Mouse (Mus musculus) midbrain, embryonic 15.5 days (tissue): ENCODE data around the gene Mapk6. TPM values are rescaled to one million over a fixed set of nuclear protein-coding genes. Genes with fewer than 3 reads are reported as not detected.

Experiments
- ATAC-seq: fragments of 200-750 bp; cut with Nextera tagmentation; replicated peaks from 2 replicates; pipeline ENCODE4 v1.8.0; 2017; ENCODE audit warnings: moderate TSS enrichment
- H3K27ac ChIP-seq: fragments of 300-500 bp; sonication (generic); 2 replicates; pipeline ENCODE4 v1.5.1; 2015; ENCODE audit warnings: mild to moderate bottlenecking, inconsistent platforms
- H3K27me3 ChIP-seq: fragments of 300-500 bp; sonication (generic); replicated peaks from 2 replicates; pipeline ENCODE4 v1.6.1; 2015; ENCODE audit warnings: inconsistent platforms
- H3K36me3 ChIP-seq: fragments of 300-500 bp; sonication (generic); replicated peaks from 2 replicates; pipeline ENCODE4 v1.6.1; 2015; ENCODE audit warnings: inconsistent platforms
- H3K4me1 ChIP-seq: fragments of 300-500 bp; sonication (generic); 2 replicates; pipeline ENCODE4 v1.6.1; 2015; ENCODE audit warnings: inconsistent platforms
- H3K4me2 ChIP-seq: fragments of 300-500 bp; sonication (generic); 2 replicates; pipeline ENCODE4 v1.6.1; 2015; ENCODE audit warnings: inconsistent platforms, mild to moderate bottlenecking, moderate library complexity
- H3K4me3 ChIP-seq: fragments of 300-500 bp; sonication (generic); 2 replicates; pipeline ENCODE4 v1.5.1; 2015; ENCODE audit warnings: mild to moderate bottlenecking, inconsistent platforms
- H3K9ac ChIP-seq: fragments of 300-500 bp; sonication (generic); 2 replicates; pipeline ENCODE4 v1.6.1; 2015; ENCODE audit warnings: mild to moderate bottlenecking, inconsistent platforms
- H3K9me3 ChIP-seq: fragments of 300-500 bp; sonication (generic); 2 replicates; pipeline ENCODE4 v1.6.1; 2016; ENCODE audit warnings: inconsistent platforms
- WGBS: fragments of 180-500 bp; shearing (Covaris S2); methylation state at CpG from one replicate; pipeline ENCODE4 v1.1.7; 2015; ENCODE audit warnings: mixed read lengths; 5-methylcytosine and 5-hydroxymethylcytosine counted together
- polyA plus RNA-seq: library from polyadenylated mRNA; unstranded; fragments of >200 nt; fragmentation: Nextera tagmentation; extraction: Ambion mirVana; gene quantifications from 2 replicates; pipeline ENCODE4 v1.2.1, GENCODE M21; 2015

Gene Mapk6
- polyA plus RNA-seq, 1 experiment from 2014 or later = 169 TPM

DNA sequence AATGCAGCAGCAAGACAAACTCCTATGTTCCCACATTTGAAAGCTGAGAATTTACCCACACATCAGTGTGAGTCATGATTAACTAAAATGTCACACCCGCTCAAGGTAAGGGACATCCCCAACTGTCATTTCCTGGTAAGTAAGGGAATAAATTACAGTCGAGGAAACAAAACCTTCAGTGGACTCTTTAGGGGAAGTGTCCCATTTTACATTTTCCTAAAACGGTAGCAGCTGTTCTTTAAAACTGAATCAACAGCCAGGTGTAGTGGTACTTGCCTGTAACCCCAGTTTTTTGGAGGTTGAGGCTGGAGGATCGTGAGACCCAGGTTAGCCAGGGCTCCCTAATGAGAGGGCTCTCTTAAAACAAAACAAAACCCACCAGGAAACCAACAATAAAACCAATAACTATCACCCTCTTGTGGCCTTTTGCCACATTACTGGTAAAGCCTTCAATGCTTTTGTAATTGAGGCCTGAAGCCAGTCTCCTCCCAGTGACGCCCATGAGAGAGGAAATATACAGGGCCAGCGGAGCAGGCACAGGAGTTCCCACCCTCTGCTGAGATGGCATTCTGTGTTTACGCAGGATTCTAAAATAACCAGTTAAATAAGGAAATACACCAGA is 24.5 kb upstream of the Mapk6 start:
- Histone ChIP-seq H3K9ac (no peak overlapping the region), H3K4me1 (no peaks in the 10 kb centered on the region), H3K4me3 (no peak overlapping the region), H3K27ac (no peak overlapping the region), H3K27me3 (no peaks in the 10 kb centered on the region), H3K36me3 (no peaks in the 10 kb centered on the region), H3K4me2 (no peak overlapping the region), H3K9me3 (no peaks in the 10 kb centered on the region)
- no peak for ATAC-seq
- WGBS = 45% methylated on average over 7 of the region's 7 CpGs

DNA sequence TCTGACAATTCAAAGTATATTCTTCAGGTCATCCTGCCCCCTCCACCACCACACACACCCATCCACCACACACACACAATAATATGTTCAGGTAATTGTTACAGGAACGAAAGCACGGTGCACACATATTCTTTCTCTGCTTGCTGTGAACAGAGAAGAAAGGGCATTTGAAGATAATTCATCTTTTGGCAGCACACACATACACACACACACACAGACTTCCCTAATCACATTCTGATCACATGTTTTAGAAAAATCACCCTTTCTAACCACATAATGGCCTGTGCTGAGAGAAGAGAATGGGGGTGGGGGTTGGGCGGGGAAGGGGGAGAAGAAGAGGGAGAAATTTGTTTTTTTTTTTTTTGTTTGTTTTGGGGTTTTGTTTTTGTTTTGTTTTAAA is 22.9 kb upstream of the Mapk6 start:
- 64% methylated on average over 3 of the region's 3 CpGs for WGBS
- Histone ChIP-seq H3K4me1 (no peaks in the 10 kb centered on the region), H3K9me3 (no peaks in the 10 kb centered on the region), H3K9ac (no peak overlapping the region), H3K27ac (no peak overlapping the region), H3K27me3 (no peaks in the 10 kb centered on the region), H3K4me2 (no peak overlapping the region), H3K4me3 (no peak overlapping the region), H3K36me3 (no peaks in the 10 kb centered on the region)
- ATAC-seq = no peak

- no peak overlapping the region for H3K27ac ChIP-seq
- H3K36me3 ChIP-seq = no peaks in the 10 kb centered on the region
- no peaks in the 10 kb centered on the region for H3K9me3 ChIP-seq
- no peaks in the 10 kb centered on the region for H3K27me3 ChIP-seq
- no peak for ATAC-seq
- H3K4me1 ChIP-seq = no peaks in the 10 kb centered on the region
- no peak overlapping the region for H3K4me2 ChIP-seq
- no peak overlapping the region for H3K4me3 ChIP-seq
- 74% methylated on average over 16 of the region's 16 CpGs for WGBS
- no peak overlapping the region for H3K9ac ChIP-seq
These were observed 21.2 kb upstream of the Mapk6 start for GRCm38 (mm10) chr9:75430822-75431621.

DNA sequence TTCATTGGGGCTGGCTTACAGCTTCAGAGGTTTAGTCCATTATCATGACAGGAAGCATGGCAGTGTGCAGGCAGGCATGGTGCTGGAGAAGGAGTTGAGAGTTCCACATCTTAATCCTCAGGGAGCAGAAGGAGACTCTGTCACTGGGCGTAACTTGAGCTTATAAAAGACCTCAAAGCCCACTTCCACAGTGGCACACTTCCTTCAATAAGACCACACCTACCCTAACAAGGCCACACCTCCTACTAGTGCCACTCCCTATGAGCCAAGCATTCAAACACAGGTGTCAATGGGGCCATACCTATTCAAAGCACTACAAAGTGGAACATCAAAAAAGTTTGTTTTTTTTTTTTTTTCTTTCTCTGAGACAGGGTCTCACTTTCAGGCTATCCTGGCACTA is 19.9 kb upstream of the Mapk6 start:
- no peak overlapping the region for H3K4me2 ChIP-seq
- H3K27ac ChIP-seq = no peak overlapping the region
- WGBS = 95% methylated on average over 1 of the region's 1 CpGs
- H3K9me3 ChIP-seq = no peaks in the 10 kb centered on the region
- no peaks in the 10 kb centered on the region for H3K4me1 ChIP-seq
- H3K9ac ChIP-seq = no peak overlapping the region
- ATAC-seq = no peak
- no peak overlapping the region for H3K4me3 ChIP-seq
- no peaks in the 10 kb centered on the region for H3K36me3 ChIP-seq
- H3K27me3 ChIP-seq = no peaks in the 10 kb centered on the region

GRCm38 (mm10) chr9:75429040-75429439 is 19.2 kb upstream of the Mapk6 start:
- no peaks in the 10 kb centered on the region for H3K4me1 ChIP-seq
- no peak overlapping the region for H3K4me2 ChIP-seq
- ATAC-seq = no peak
- no peaks in the 10 kb centered on the region for H3K9me3 ChIP-seq
- H3K4me3 ChIP-seq = no peak overlapping the region
- no peak overlapping the region for H3K27ac ChIP-seq
- 100% methylated on average over 2 of the region's 2 CpGs for WGBS
- no peaks in the 10 kb centered on the region for H3K36me3 ChIP-seq
- no peak overlapping the region for H3K9ac ChIP-seq
- no peaks in the 10 kb centered on the region for H3K27me3 ChIP-seq

GRCm38 (mm10) chr9:75428274-75428600 is 18.4 kb upstream of the Mapk6 start:
- WGBS = 72% methylated on average over 2 of the region's 2 CpGs
- no peak for ATAC-seq
- H3K4me3 ChIP-seq = no peak overlapping the region

DNA sequence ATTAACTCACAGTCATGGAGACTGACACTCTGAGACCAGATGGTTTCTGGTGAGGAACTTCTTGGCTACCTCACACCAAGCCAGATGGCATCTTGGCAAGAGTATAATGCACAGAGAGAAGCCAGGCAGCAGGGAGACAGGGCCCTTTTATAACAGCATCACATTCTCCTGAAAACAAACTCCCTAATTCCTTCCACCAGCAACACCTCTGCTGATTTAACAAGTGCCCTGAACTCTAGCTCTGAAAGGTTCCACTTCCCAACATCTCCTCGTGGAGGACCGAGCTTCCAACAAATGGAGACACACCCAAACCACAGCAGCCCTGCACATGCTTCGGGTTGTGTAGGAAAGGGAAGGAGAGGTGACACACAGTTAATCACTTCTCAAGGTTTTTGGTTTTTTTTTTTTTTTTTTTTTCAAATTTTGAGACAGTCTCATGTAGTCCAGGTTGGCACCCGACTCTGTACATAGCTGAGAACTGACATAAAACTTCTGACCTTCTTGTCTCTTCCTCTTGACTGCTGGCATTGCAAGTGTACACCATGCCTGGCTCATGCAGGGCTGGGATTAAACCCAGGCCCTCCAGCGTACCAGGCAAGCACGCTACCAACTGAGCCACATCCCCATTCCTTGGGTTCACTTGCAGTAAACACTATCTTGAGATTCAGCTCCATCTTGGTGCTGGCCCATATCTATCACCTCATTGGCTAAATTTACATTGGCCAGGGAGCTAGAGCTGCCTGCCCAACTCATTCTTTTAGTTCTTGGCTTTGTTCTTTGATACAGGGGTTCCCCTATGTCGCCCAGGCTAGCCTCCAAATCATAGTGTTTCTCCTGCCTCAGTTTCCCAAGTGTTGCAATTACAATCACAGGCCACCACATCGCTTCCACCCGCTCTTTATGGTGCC is 17.8 kb upstream of the Mapk6 start:
- no peaks in the 10 kb centered on the region for H3K4me1 ChIP-seq
- no peak overlapping the region for H3K9ac ChIP-seq
- H3K4me3 ChIP-seq = no peak overlapping the region
- 86% methylated on average over 9 of the region's 9 CpGs for WGBS
- H3K27ac ChIP-seq = no peak overlapping the region
- H3K9me3 ChIP-seq = no peaks in the 10 kb centered on the region
- no peak overlapping the region for H3K4me2 ChIP-seq
- no peaks in the 10 kb centered on the region for H3K27me3 ChIP-seq
- ATAC-seq = no peak
- H3K36me3 ChIP-seq = no peaks in the 10 kb centered on the region

More at GRCm38 (mm10) chr9:75428274-75428600, 18.4 kb upstream of the Mapk6 start:
- no peaks in the 10 kb centered on the region for H3K27me3 ChIP-seq
- no peaks in the 10 kb centered on the region for H3K4me1 ChIP-seq
- no peaks in the 10 kb centered on the region for H3K9me3 ChIP-seq
- H3K27ac ChIP-seq = no peak overlapping the region
- H3K36me3 ChIP-seq = no peaks in the 10 kb centered on the region
- no peak overlapping the region for H3K9ac ChIP-seq
- no peak overlapping the region for H3K4me2 ChIP-seq

DNA sequence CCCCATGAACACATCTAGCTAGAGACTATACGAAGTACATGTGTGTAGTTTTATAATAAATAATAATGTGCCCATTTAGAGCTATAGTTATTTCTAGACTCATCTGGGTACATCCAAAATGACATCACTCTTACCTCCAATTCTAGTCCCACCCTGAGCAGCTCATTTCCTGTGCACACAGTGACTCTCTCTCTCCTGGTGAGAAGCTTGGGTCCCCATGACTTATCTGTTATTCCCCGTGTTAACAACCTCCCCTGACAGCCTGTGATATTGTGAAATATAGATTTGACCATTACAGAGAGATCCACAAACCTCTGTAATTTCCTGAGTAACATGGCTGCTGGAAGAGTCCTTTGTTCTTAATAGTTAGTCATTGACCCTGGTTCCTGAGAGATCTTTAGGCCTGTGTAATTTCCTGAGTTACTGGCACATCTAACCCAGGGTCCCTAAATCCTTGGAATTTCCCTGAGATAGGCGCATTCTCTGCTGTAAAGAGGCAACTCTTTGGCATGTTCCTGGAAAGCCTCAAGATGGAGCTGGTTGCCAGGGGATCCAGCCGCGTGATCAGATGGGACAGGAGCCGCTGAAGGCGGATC is 16.1 kb upstream of the Mapk6 start:
- H3K36me3 ChIP-seq = no peaks in the 10 kb centered on the region
- no peaks in the 10 kb centered on the region for H3K4me1 ChIP-seq
- H3K9me3 ChIP-seq = no peaks in the 10 kb centered on the region
- H3K27me3 ChIP-seq = no peaks in the 10 kb centered on the region
- WGBS = 91% methylated on average over 7 of the region's 7 CpGs
- no peak for ATAC-seq
- no peak overlapping the region for H3K4me3 ChIP-seq
- H3K9ac ChIP-seq = no peak overlapping the region
- no peak overlapping the region for H3K4me2 ChIP-seq
- no peak overlapping the region for H3K27ac ChIP-seq

DNA sequence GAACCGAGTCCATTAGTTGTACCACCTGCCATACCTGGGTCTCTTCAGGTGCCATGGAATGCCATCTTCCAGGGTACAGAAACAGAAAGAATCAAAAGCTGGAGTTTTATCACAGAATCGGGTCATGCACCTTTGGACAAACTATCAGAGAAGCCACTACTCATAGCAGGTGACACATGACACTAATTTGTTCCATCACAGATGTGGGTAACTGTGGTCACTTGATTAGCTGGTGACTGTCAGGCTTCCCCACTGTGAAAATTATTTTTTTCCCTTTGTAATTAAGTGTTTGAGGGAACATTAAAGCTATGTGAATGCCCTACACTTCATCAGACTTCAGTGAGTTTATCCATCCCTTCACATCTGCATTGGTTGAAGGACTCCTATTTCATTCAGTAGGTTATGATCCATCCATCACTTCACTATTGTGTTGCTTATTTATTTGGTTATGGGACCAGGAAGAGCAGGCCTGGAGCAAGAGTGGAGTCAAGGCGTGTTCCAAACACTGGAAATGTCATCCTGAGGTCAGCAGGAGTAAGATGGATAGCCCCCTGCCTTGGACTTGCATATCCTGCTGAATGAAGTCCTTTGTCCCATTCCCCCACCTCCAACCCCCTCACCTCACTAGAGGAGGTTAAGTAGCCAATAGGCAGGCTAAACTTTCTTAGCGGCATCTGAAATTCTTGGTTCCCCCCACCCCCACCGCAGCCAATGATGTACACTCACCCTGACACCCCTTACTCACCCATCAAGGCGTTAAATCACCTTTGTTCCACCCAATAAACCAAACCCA is 14.7 kb upstream of the Mapk6 start:
- Histone ChIP-seq H3K36me3 (no peaks in the 10 kb centered on the region), H3K4me3 (no peak overlapping the region), H3K27me3 (no peaks in the 10 kb centered on the region), H3K9ac (no peak overlapping the region), H3K27ac (no peak overlapping the region), H3K9me3 (no peaks in the 10 kb centered on the region), H3K4me1 (no peaks in the 10 kb centered on the region), H3K4me2 (no peak overlapping the region)
- 80% methylated on average over 6 of the region's 6 CpGs for WGBS
- no peak for ATAC-seq

- H3K4me2 ChIP-seq = no peak overlapping the region
- no peak for ATAC-seq
These were observed 13.9 kb upstream of the Mapk6 start for GRCm38 (mm10) chr9:75423683-75424082.

DNA sequence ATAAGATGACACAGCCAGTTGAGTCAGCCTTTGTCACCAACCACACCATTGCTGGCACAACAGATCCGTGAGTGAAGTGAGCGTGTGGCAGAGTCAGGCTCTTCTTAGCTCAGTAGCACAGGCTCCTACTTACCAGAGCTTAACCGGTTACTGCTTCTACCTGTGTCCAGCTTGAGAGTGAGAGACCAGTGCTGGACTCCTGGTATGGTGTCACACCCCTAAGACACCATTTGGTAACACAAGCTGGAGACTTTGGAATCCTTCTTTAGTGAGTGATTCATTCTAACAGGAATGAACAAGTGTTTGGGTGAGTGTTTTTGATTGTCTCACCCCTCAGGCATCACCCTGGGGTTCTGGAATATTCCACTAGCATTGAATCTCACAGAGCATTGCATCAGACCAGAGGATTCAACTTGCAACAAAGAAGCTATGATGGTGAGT is 12.5 kb upstream of the Mapk6 start:
- no peaks in the 10 kb centered on the region for H3K4me1 ChIP-seq

More at GRCm38 (mm10) chr9:75423683-75424082, 13.9 kb upstream of the Mapk6 start:
- Histone ChIP-seq H3K4me1 (no peaks in the 10 kb centered on the region), H3K9me3 (no peaks in the 10 kb centered on the region), H3K9ac (no peak overlapping the region), H3K36me3 (no peaks in the 10 kb centered on the region), H3K27me3 (no peaks in the 10 kb centered on the region), H3K27ac (no peak overlapping the region), H3K4me3 (no peak overlapping the region)
- WGBS = 77% methylated on average over 5 of the region's 5 CpGs

More for the DNA sequence above, 12.5 kb upstream of the Mapk6 start:
- Histone ChIP-seq H3K9me3 (no peaks in the 10 kb centered on the region), H3K4me3 (no peak overlapping the region), H3K4me2 (no peak overlapping the region), H3K9ac (no peak overlapping the region), H3K27me3 (no peaks in the 10 kb centered on the region), H3K27ac (no peak overlapping the region), H3K36me3 (no peaks in the 10 kb centered on the region)
- 87% methylated on average over 3 of the region's 3 CpGs for WGBS
- no peak for ATAC-seq
